Mouse (Mus musculus): ENCODE data around the gene P2ry2.

Gene P2ry2

DNA sequence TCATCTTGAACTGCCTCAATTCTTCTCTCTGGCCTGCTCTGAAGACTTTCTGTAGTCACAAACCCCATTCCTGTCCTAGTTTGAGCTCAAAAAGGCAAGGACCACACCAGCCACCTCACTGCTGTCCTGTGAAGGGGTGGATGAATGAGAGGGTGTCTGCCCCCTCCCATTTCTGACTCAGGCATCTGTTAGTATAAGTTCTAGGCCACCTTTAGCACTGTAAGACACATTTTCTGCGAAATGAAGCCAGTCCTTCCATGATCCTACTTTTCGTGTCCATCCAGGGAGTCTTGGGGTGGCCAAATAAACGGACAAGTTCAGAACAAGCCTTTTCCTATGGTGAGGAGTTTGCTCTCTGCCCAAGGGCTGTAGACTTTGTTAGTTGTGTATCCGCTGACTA, at the start of gene P2ry2:
TSS of gene P2ry2 (minus strand) at position 326 of the 400 bp plus-strand sequence.
- DNase-seq = no peak

DNA sequence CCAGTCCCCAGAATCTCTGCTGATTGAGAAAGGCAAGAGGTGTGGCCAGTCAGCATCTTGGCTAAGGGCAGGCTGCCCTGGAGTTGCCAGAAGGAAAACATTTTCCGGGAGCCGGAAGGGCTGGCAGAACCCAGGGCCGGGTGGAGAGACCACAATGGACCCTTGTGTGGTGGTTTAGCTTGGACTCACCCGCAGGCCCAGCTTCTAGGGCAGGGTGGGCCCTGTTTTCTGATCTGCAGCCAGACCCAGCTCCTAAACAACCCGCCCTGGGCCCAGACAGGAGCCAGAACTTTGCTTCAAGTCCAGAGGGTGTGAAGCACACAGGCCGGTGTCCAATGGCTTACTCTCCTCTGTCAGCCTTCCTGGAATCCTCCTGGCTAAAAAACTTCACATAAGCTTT, 49.6 kb upstream of the P2ry2 start:
- DNase-seq = peak in 1 of 2 experiments; percentile 55

DNA sequence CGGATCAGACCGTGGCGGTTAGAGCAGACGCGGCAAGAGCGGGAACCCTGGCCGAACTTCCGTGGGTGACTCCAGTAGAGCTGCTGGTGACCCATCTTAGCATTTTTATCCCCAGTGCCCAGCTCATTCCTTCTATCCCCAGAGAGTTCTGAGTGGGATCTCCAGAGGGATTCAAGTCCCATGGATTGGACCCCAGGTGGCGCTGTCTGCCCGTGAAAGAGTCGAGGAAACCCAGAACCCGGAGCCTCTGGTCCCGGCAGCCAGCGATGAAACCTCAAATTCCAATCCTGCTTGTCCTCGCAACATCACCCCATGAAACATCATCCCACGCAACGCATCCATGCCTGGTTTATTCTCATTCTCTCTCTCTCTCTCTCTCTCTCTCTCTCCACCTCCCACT, 48.7 kb upstream of the P2ry2 start:
- DNase-seq = peak; percentile 85 to 92

DNA sequence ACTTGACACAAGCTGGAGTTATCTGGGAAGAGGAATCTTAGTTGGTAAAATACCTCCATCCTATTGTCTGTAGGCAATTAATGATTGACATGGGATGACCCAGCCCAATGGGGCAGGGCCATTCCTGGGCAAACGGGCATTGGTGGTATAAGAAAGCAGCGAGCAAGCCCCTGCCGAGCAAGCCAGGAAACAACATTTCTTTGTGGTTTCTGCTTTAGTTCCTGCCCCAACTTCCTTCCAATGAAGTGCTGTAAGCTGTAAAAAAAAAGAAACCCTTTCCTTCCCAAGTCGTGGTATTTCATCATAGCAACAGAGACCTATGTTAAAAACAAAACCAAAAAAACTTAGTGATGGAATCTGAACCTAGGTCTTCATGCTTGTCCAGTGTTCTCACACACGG, 47.8 kb upstream of the P2ry2 start:
- DNase-seq = no peak

DNA sequence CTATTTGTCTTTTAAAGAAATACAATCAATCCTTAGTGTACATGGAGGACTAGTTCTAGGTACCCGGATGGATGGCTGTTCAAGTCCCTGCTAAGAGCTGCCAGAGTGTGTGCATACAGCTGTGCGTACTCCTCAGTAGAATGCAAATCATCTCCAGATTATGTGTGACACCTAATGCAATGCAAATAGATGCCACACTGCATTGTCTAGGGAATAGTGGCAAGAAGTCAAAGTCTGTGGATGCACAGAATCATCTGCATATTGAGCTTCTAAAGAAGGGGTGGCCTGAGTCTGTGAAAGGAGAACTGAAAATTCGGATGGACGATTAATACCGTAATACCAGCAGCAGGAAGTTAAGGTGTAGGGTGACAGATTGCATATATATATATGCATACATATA, 46.5 kb upstream of the P2ry2 start:
- no peak for DNase-seq

DNA sequence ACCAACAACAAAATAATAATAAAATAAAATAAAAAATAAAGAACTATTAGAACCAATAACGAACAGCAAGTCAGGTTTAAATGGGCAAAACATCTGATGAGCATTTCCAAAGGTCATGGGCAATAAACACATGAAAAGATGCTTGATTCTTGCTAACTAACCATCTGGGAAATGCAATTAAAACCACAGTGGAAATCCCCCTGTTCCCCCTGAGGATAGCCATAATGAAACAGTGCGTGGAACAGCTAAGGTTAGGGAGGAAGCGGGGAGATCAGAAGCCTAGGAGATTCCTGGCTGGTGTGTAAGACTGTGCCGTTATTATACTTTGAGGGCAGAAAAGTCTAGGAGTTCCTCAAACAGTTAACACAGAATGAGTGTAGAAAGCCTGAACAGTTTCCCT, 44.6 kb upstream of the P2ry2 start:
- no peak for DNase-seq

DNA sequence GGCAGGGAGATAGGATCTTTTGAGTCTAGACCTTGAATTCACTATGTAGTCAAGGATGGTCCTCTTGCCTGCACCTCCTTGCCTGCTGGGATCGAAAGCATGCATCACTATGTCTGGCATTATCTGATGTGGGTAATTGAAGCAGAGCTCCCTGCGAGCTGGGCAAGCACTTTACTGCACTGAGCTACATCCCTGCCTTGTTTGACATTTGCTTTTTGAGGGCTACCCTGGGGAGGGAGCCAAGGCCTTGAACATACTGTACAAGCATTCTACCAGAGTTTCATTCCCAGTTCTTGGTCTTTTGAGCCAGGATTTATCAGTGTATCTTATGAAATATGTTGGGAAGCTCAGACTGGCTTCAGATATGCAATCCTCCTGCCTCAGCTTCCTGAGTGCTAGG, 40.5 kb upstream of the P2ry2 start:
- DNase-seq = no peak

DNA sequence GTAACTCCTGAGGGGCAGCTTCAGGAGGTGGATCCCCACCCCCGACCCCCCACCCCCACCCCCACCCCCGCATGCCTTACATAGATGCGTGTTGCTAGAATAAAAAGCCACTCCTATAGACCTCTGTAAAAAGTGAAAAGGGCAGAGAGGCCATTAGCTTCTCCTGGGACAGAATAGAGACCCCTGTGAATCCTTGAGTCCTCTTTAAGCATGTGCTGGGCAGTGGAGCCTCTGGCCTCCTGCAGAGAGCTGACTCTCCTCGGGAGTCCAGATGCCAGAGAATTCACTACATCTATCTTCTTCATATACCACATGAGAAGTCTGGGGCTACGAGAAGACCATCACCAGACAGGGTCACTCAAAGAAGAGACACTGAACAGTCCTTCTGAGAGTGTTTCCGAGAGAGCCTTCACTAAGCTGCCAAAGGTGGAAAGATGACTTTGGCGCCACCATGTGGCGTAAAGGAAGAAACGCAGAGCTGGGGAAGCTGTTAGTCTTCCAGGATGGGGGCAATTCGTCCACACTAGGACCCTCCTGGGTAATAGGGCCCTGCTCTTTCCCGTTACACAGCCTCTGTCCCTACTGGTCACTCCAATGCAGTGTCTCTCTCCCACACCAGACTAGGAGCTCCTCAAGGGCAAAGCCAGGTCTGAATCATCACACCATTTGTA, 39.0 kb upstream of the P2ry2 start:
- peak; percentile 62 to 67 for DNase-seq

DNA sequence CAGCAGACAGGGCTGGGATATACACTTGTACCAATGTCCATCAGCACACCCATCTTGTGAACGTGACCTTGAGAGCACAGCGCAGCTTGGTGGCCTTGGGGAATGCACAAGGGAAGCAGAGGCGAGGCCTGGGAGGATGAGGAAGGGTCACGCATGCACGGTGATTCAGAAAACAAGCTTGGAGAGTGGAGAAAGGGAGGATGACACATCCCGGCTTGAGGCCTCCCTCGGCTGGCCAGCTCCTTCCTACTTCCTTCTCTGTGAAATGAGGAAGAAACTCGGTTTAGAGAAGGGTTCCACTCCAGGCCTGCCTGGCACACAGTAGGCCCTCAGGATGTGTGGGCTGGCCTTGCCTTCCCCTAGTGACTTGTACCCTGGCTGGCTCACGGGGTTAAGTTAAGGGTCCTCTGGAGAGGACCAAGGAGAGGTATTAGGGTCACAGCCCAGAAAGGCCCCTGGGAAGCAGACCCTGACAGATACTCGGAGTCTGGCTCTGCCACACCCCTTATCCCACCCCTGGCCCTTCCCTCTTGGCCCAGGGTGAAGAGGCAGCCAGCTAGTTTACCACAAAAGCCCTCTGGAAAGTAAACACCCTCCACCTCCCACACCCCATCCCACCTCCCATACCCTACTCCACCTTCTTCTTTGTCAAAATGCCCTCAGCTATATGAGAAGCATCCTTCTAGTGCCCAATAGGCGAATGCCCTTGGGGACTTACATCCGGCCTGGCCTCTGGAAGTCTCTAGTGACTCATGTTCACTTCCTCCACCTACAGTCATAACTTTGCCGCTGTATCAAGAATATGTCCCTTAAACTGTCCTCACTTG, 38.3 kb upstream of the P2ry2 start:
- DNase-seq = no peak

DNA sequence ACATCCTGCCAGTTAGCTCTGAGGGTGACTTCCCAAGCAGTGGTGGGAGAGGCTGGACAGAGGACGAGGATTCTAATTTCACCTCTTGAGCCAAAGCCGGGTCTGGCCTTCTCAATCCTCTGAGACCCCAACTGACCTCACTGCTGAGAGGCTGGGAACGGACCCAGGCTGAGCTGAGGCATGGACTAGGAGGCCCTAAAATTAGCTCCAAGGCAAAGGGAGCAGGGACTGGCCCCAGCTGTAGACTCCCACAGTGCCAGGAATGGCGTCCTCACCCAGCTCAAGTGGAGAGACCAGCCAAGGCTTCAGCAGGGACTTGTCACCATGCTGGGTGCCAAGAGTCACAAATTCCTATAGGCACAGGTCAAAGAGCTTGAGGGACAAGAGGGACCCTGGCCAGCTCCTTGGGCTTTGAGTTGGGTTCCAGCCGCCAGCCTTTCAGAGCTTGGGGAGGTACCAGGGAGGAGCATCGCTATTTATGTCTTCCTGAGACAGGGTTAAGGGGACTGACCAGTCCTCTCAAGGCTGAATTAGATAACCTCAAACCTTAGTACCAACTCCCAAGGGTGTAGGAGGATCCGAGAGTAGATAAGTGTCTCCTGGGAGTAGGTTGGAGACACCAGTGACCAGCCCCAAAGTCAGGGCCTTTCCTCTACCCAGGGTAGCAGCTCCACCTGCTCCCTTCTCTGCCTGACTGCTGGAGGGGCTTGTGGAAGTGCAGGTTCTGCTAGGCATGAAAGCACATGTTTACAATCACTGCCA, 36.8 kb upstream of the P2ry2 start:
- DNase-seq = peak in 1 of 2 experiments; percentile 69

DNA sequence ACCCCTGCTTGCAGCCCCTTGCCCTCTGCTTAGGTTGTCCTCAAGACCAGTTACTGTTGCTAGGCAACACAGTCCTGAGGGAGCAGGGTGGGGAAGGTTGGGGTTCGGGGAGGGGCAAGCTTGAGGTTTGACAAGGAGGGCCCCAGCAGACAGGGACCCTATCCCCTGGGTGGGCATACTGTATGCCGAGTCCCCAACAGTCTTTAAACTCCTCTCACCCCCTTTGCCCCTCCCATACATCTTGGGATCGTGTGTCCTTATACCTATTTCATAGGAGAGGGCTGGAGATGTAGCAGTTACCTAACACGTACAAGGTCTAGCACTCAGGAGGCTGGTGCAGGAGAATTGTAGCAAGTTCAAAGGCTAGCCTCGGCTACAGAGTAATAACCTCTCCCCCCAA, 35.6 kb upstream of the P2ry2 start:
- DNase-seq = no peak

DNA sequence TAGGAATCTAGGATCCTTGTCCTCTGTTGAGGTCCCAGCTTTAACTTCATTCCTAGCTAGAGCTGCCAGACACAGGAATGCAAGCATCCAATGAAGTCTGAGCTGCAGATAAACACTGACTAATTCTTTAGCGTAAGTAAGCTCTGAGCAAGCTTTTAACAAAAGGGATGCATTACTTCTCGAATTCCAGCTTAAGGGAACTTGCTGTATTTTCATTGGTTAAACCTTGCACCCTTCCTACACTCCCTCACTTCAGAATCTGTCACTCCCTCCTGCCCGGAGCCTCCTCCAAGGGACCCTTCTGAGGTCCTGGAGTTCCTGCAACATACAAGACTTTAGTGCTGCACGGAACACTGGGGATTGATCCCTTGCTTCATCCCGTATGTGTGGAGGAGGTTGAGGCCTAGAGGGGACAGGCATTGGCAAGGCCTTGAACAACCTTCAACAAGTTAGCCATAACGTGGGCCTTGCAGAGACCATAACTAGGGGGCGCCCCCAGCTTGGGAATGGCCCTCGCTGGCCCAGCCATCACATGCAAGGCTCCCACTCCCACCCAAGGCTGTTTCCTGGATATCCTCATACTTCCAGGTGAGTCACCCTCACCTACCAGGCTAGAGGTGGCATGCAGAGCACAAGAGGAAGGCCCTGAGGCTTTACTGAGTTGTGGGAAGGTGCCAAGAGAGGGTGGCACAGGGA, 31.3 kb upstream of the P2ry2 start:
- no peak for DNase-seq

DNA sequence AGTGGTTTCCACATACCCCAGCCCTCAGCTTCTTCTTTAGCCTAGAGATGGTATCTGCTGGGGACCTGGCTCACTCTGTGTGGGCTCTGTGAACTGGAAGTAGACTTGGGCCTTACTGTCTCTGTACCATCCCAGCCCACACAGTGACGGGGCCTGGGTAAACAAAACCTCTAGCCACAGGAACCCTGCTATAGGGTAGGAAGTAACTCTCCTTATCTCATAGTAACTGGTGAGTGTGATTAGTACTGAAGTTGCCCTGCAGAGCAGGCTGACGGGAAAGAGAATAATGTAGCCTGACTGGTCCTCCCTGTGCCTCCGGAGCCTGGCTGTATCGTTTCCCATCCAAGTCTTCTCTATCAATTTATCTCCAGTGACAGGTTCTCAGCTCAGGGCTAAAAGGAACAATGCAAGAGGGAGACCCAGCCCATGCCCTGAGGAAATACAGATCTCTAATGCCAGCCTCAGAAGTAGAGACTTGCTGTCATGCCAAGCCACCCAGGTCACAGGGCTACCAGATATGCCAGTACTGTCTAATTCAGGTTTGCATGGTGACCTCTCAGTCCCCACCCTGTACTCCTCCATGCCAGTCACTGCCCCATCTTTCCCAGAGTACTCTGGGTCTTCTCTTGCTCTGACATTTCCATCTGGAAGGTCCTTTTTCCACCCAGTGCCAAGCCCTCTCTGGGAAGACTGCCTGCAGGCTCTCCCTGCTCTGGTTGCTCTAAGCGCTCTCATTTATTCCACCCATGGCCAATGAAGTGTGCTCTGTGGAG, 29.5 kb upstream of the P2ry2 start:
- DNase-seq = no peak

DNA sequence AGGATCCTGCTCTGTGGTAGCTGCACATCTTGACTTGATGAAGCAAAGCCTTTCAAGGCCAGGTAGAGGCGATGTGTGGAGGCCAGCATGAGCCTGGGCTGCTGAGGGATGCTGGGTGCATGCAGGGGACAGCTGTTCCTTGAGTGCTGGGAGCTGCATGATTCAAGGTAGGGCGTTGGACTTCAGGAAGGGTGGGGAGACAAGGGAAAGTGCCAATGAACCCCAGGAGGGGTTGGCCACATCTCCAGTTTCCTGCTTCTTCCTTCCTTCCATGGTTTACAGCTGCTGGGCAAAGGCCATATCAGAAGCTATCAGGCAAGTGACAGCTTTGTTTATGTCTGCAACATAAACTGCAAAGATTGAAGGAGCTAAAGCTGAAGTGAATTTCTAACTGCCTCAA, 28.9 kb upstream of the P2ry2 start:
- DNase-seq = no peak

DNA sequence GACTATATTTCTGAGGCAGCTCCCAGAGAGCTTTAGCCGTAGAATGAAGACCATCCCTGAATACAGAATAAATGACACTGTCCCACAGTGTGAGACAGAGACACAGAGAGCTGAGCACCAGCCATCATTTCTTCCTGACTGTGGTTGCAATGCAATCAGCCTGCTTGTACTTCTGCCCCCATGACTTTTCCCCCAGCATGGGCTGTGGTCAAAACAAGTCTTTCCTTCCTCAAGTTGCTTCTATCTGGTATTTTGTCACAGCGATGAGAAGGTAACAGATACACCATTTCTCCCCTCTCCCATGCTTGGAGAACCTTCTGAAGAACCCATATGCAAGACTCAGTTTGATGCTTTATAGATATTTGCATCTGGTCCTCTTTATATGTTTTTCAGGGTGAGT, 20.7 kb upstream of the P2ry2 start:
- no peak for DNase-seq

DNA sequence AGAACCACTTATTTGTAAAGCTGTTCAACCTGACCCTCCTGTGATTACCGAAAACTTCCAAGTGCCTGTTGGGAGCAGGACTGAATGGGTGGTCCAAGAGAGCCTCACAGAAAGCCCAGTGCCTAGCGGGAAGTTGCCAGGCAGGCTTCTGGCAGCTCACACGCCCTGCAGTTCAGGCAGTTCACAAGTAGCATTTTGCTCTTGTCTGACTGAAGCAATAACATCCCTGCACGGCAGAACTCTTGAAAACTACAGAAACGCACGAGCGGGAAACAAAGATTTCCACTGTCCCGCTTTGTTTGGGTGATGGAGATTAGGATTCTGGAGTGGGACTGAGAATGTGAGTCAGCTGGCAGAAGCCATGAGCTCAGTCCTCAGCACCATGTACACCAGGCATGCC, 18.6 kb upstream of the P2ry2 start:
- DNase-seq = no peak

DNA sequence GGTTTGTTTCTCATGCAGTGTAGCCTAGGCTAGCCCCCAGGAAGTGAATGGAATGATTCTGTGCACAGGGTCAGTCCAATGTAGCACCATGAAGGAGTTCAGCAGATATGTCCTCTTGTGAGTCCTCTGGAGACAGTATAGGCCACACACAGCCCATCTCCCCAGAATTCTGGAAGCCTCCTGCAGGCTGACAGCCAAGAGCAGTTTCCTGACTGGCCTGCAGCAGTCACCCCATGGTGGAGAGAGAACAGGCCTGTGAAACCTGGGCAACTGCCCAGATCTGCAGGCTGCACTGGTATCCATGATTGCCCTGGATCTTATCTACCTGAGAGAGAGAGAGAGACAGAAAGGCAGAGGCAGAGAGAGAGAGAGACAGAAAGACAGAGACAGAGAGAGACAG, 18.1 kb upstream of the P2ry2 start:
- DNase-seq = no peak

DNA sequence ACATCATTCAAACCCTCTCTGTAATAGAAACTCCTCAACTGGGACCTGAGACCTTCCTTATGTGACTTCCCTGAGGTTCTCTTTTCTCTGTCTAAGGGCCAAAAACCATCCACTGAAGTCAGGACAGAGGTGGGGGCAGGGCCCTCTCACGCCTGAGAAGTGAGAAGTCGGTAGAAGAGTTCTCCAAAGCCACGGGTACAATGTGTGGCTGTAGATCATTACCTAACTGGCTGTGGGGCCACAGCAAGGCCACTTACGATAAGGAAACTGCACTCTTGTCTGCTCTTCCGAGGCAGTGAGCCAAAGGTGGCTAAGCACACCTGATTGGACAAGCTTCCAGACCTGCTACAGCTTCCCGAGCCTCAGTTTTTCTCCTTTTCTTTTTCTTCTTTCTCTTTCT, 16.8 kb upstream of the P2ry2 start:
- peak in 1 of 2 experiments; percentile 52 for DNase-seq

DNA sequence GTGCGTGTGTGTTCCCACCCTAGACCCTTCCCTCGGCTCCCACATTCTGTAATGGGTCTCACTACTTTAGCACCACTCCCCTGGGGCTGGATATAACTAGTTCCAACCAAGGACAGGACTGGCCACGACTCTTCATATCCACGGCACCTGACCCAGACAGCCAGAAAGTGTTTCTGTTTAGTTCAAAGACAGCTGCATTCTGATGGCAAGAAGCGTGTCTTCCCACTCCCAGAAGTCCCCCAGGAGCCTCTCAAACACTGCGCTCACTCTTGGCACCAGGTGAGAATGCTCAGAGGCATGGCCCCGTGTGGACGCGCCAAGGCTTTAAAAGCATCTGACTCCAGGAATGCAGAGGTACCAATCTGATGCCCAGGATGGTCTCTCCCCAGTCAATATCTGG, 16.3 kb upstream of the P2ry2 start:
- DNase-seq = no peak

DNA sequence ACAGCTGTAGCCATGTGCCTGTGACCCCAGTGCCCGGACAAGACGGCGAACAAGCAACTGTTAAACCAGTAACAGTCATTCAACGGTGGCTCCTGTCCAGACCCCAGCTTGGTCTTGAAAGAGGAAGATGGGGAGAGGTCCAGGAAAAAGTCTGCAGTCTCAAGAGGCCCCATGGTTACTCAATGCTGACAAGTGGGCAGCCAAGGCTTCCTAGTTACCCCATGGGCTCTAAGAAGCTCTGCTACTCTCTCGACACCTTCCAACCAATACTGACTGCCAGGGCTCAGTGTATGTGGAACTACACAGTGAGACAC, 15.7 kb upstream of the P2ry2 start:
- no peak for DNase-seq

DNA sequence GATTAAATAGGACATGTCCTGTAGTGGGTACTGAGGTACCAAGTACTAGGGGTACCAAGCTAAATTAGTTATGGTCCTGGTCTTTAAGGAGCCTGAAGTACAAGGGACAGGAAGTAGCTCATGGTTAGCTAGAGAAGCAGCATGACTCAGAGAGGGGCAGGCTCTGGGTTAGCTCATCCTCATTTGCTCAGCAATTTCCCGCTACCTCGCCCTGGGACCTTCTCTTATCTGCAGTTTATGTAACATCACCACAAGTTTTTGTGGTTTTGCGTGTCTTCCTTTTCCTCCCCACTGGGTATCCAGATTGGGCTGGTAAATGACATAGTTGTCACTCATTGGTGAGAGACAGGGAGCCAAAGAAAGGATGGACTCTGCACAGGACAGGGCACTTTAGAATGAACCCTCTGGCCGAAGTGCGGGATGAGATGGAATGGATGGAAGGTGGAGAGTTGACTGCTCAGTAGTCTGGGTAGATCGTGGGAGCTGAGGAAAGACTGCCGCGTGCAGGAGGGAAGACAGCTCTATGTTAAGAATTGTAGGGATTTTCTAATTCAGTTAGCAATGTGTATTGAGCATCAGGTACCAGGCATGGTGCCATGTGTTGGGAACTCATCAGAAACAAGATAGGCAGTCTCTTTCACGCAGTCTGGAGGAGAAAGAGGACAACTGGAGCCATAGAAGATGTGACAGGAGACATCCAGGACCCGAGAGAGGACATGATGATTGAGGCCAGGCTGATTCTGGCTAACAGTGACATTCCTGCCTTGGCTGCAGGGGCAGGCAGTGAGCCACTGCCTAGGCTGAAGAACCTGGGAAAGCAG, 15.2 kb upstream of the P2ry2 start:
- no peak for DNase-seq

DNA sequence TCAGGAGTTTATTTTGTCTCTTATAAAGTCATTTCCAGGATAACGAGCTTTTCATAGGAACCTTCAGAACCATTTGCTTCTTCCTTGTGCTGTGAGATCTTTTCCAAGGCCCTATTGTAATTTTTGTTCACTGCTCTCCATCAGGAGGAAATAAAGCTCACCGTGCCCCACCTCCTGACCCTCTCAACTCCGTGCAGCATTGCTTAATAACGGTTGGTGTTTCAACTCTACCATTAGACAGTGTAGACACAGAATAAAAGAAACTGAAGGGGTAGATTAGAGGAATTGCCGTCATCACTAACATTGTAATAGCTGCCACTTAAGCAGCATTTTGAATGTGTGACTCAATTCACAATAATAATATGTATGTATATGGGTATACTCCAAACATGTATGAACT, 14.2 kb upstream of the P2ry2 start:
- DNase-seq = no peak
